Mouse (Mus musculus): ENCODE data around the gene Nupl1.

DNA sequence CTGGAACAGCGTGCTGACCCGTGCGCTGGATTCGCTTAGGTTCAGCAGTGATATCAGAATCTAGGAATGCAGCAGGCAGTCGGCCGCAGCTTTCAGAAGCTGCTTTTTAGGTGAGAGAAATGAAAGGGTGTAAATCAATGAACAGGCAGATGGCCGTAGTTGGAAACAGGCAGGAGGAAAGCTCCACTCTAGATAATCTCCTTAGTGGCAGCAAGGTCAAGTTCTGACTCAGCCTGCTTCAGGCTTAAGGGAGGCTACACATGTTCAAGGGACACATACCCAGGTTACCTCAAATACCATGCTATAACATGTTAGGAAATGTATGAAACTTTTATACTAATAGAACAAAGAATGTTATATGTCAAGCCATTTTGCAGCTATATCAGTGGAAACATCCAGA is 11.1 kb upstream of the Nupl1 start:
- TF ChIP-seq CTCF (IDR thresholded peaks at IDR 0.05 in 2 of 3, conservative IDR thresholded peaks at IDR 0.05 in 1 of 3; ENCODE audit: control insufficient read depth in 1 of 3, insufficient read depth in 1 of 3, low read depth in 2 of 3, low read length in 3 of 3, poor library complexity in 1 of 3, severe bottlenecking in 1 of 3) (no peak), EP300 (IDR thresholded peaks at IDR 0.05; ENCODE audit: low read depth in 1 of 2, low read length in 2 of 2) (no peak), CHD1 (IDR thresholded peaks at IDR 0.05; ENCODE audit: low read depth, low read length) (no peak), POLR2A (IDR thresholded peaks at IDR 0.05; ENCODE audit: control insufficient read depth in 1 of 2, insufficient read depth in 1 of 2, low read depth in 1 of 2, low read length in 2 of 2, poor library complexity in 1 of 2) (no peak), ZMIZ1 (IDR thresholded peaks at IDR 0.05; ENCODE audit: low read depth, low read length) (no peak), NRF1 (IDR thresholded peaks at IDR 0.05; ENCODE audit: insufficient read depth, low read depth, low read length, poor library complexity, severe bottlenecking) (no peak), E2F4 (IDR thresholded peaks at IDR 0.05; ENCODE audit: borderline replicate concordance, low read depth, low read length) (no peak), POLR2AphosphoS5 (IDR thresholded peaks at IDR 0.05; ENCODE audit: borderline replicate concordance, low read depth, low read length) (no peak), RAD21 (IDR thresholded peaks at IDR 0.05; ENCODE audit: low read depth, low read length) (no peak), ZKSCAN1 (IDR thresholded peaks at IDR 0.05; ENCODE audit: low read depth, low read length) (no peak), USF1 (IDR thresholded peaks at IDR 0.05; ENCODE audit: low read depth, low read length) (no peak)
